Mouse (Mus musculus) neutrophil, adult 83 days (primary cell): ENCODE data around the gene H2al3. TPM values are rescaled to one million over a fixed set of nuclear protein-coding genes. Genes with fewer than 3 reads are reported as not detected.

ENCODE experiments used
- total RNA-seq, 2 experiments: library from RNA; stranded (reverse); gene quantifications; one replicate each; pipeline ENCODE4 v1.2.4; 2023

H2al3 gene
- not detected for total RNA-seq

DNA sequence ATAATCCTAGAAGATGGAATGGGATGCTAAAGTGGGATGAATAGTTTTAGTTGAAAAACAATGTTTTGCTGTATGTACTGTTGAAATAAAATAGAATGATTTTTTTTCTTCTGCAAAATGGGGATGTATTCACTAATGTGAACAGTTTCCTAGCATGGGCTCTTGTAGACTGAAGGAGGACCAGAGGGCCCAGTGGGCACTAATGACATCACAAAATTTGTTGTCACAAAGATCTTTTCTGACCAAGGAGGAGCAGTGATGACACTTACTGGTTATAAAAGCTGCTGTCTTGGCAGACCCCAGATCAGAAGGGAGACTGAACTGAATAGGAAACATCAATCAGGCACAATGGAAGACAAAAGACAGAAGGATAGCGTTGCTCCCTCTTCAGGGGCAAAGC is at the start of gene H2al3:
Gene H2al3 (plus strand): TSS at position 301 of the 400 bp plus-strand sequence.

DNA sequence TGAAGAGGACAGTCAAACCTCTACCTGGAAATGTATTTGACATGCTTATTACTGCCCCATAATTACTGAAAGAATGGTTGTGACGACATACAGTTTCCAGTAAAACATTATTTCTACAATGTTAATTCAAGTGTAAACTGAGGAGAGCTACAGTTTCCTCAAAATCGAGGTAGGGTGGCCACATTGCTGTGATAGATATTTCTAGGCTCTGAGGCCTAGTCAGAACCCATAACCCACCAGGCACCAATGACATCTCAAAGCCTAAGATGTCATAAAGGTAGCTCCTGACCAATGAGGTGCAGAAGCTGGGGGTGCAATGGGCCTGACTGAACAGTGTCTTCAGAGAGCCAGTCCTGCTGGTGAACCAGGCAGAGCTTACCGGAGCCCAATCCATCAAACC is 2.9 kb upstream of the H2al3 start, which contains the start of gene Hypm:
Gene Hypm (plus strand): TSS at position 301 of the 400 bp plus-strand sequence.

DNA sequence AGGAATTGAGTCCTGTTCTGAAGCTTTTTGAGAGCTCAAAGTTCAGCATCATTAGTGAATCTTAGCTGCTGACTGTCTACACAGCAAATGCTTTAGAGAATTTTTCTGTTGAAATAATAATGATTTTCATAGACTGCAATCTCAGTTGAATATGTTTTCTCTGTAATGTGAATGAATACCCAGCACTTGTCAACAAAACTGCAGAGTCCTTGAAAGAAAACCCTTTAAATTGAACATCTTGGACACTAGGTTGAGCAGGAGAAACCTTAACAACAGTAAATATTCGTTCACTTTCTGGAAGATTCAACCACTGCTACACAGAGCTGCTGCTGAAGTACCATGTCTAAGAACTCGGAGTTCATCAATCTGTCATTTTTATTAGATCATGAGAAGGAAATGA is 35.8 kb downstream of the H2al3 start, which contains the start of gene Sytl5:
Gene Sytl5 (plus strand): TSS at position 301 of the 400 bp plus-strand sequence.

Other genes starting within 250 kb of the H2al3 start
- gene Dynlt3, start 186.7 kb upstream of the H2al3 start, total RNA-seq, result 10 to 100 TPM; 19.7 to 28.4 TPM
- not detected for gene Hypm, start 2.8 kb upstream of the H2al3 start, total RNA-seq
- not detected for gene Sytl5, start 35.9 kb downstream of the H2al3 start, total RNA-seq